Mouse (Mus musculus): Measurements from ENCODE around the gene Gm45213.

DNA sequence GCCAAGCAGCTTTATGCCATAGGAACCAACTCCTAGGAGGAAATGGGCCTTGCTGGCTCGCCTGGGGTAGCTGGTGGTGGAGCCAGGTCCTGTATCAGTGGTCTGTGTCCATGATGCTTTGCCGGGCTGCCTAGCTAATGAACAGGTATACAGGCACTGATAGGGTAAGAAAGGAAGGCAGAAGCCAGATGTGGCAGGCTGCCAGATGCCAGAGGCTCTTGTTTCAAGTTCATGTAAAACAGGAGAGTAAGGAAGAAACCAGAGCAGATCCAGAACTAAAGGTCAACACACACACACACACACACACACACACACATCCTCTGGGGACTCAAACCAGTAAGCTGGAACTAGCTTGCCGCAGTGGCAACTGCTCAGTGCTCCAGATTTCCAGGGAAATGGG lies 5.1 kb upstream of the Gm45213 start:
- TF ChIP-seq POLR2A (IDR thresholded peaks at IDR 0.05; ENCODE audit: extremely low read depth, insufficient read depth, low read length) (no peak), CTCF (IDR thresholded peaks at IDR 0.05; ENCODE audit: extremely low read depth, insufficient read depth, low read length) (no peak)
